Mouse (Mus musculus) liver, embryonic 13.5 days (tissue): ENCODE data around the gene Btbd19. TPM values are rescaled to one million over a fixed set of nuclear protein-coding genes. Genes with fewer than 3 reads are reported as not detected.
A peak's percentile ranks its signal among the peaks of the same experiment; 100 is the strongest.

Source experiments
- ATAC-seq: fragments of 200-750 bp; cut with Nextera tagmentation; 2 replicates; pipeline ENCODE4 v1.8.0; 2017; ENCODE audit warnings: low read depth, mild to moderate bottlenecking, moderate number of reproducible peaks, moderate library complexity
- DNase-seq: peaks from one replicate; pipeline ENCODE4 v3.0.0; 2022
- H3K27ac ChIP-seq: fragments of 300-500 bp; sonication (generic); 2 replicates; pipeline ENCODE4 v1.5.1; 2015; ENCODE audit warnings: moderate library complexity, mild to moderate bottlenecking, inconsistent platforms
- H3K27me3 ChIP-seq: fragments of 300-500 bp; sonication (generic); 2 replicates; pipeline ENCODE4 v1.6.1; 2015; ENCODE audit warnings: mild to moderate bottlenecking, inconsistent platforms
- H3K36me3 ChIP-seq: fragments of 300-500 bp; sonication (generic); 2 replicates; pipeline ENCODE4 v1.6.1; 2015; ENCODE audit warnings: mild to moderate bottlenecking, inconsistent platforms
- H3K4me1 ChIP-seq: fragments of 300-500 bp; sonication (generic); replicated peaks from 2 replicates; pipeline ENCODE4 v1.6.1; 2015; ENCODE audit warnings: inconsistent platforms
- H3K4me2 ChIP-seq: fragments of 300-500 bp; sonication (generic); 2 replicates; pipeline ENCODE4 v1.6.1; 2015; ENCODE audit warnings: inconsistent platforms, mild to moderate bottlenecking, moderate library complexity
- H3K4me3 ChIP-seq: fragments of 300-500 bp; sonication (generic); replicated peaks from 2 replicates; pipeline ENCODE4 v1.5.1; 2015; ENCODE audit warnings: mild to moderate bottlenecking, inconsistent platforms
- H3K9ac ChIP-seq: fragments of 300-500 bp; sonication (generic); 2 replicates; pipeline ENCODE4 v1.6.1; 2015; ENCODE audit warnings: mild to moderate bottlenecking, inconsistent platforms
- H3K9me3 ChIP-seq: fragments of 300-500 bp; sonication (generic); replicated peaks from 2 replicates; pipeline ENCODE4 v1.6.1; 2016; ENCODE audit warnings: inconsistent platforms
- WGBS: fragments of 180-500 bp; shearing (Covaris S2); methylation state at CpG from one replicate; pipeline ENCODE4 v1.1.7; 2015; ENCODE audit not compliant: insufficient replicate concordance; 5-methylcytosine and 5-hydroxymethylcytosine counted together
- polyA plus RNA-seq: library from polyadenylated mRNA; unstranded; fragments of >200 nt; fragmentation: Nextera tagmentation; extraction: Ambion mirVana; gene quantifications from 2 replicates; pipeline ENCODE4 v1.2.1, GENCODE M21; 2015

Btbd19 gene
- polyA plus RNA-seq, 1 experiment from 2014 or later: 5.6 TPM

DNA sequence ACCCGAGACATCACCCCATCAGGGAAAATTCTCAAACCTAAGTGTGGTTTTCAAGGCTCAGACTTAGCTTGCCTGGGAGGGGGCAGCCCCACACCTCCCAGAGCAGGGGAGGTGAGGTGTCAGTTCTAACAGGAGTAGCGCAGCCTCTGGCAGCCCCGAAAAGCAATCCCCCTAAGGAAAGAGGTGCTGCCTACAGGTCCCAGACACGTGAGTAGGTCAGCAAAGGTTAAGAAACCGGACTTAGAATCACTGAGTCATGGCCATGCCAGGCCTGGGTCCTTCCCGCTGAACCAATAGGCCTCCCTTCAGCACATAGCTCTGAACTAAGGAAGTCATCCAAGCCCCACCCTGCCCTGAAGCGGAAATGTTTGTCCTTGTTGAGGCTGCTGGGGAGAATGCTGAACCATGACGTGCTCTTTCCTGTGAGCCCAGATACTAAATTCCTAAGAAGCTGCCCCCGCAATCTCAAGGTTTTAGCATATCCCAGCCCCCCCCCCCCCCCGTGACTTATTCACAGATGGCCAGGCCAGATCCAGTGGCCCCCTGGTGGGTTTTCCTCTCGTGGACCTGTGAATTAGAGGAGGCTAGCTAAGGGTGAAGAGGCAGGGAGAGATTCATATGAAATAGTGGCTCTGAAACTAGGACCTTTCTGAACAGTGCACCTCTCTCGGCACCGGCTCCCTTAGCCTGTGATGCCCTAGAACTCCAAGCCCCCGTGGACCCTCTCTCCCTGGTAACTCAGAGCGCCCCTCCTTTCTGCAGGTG lies 567 bp upstream of the Btbd19 start:
- Histone ChIP-seq H3K9me3 (no peaks in the 10 kb centered on the region), H3K27me3 (0 out of 2 replicates have a peak, but pooled peaks cover under 1% of the 10 kb centered on the region), H3K9ac (peak overlapping the region; percentile 48), H3K4me2 (no peak overlapping the region; the same call in 1 of the 2 replicates), H3K4me3 (no peak overlapping the region), H3K4me1 (peaks cover 42% of the 10 kb centered on the region), H3K36me3 (peaks cover 12% of the 10 kb centered on the region; the same call in 1 of the 2 replicates), H3K27ac (peak overlapping the region; percentile 67)
- 36% methylated on average over 15 of the region's 15 CpGs for WGBS
- no peak for DNase-seq
- ATAC-seq: peak; percentile 32

DNA sequence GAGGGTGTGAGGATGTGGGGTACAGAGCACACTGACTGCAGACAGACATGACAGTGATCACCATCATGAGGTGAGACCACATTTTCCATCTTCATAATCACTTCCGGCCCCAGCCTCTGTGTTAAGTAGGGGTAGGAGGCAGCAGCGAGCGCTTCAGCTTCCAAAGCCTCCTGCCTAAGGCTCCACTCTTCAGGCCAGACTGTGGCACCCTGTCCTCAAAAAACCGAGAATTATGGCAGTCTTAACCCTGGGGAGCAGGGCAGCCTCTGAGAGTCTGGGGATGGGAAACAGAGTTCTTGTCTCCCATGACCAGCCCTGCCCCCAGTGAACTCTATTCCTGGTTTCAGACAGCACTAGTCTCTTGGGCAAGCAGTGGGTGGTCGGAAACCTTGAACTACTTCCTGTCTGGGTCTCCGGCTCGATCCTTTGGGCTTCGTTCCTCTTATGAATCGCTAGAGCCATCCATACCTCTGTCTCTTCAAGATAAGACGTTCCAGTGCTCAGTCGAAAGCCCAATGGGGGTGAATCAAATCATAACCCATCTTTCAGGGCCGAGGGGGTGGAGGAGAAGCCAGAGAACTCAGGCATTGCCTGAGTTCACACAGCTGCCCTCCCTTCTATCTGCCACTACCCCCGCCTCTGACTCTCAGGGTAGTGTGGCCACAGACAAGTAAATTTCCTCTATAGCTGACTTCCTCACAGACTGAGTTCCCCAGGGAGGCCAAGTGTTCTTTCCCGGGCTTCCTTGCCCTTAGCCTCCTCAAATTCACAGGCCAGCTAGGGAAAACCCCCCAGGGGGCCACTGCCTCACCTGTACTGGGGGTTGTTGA lies 792 bp downstream of the Btbd19 start:
- Histone ChIP-seq H3K27ac (peak overlapping the region; percentile 67), H3K27me3 (no peaks in the 10 kb centered on the region), H3K4me2 (peak overlapping the region; percentile 41), H3K9me3 (no peaks in the 10 kb centered on the region), H3K4me1 (peaks cover 50% of the 10 kb centered on the region), H3K4me3 (no peak overlapping the region), H3K9ac (peak overlapping the region; percentile 48), H3K36me3 (peaks cover 12% of the 10 kb centered on the region; the same call in 1 of the 2 replicates)
- ATAC-seq (no peak), DNase-seq (peak; percentile 32)
- 14% methylated on average over 14 of the region's 14 CpGs for WGBS

DNA sequence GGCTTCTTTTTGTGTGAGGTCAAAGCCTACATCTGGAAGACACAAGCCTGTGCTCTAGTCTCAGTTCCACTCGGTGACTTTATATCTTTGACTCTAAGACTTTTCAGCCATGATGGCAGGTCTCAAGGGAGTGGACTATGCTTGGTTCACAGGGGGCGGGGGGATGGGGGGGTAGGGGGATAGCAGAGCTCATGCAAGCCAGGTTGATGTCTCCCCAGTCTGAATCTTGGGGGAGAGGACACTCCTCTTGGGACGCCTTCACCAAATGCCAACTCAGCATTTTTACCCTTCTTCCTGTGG lies 1.4 kb downstream of the Btbd19 start:
- ATAC-seq: no peak
- H3K4me3 ChIP-seq: no peak overlapping the region
- H3K36me3 ChIP-seq: peaks cover 10% of the 10 kb centered on the region; the same call in 1 of the 2 replicates
- no peaks in the 10 kb centered on the region for H3K27me3 ChIP-seq
- WGBS: 53% methylated on average over 3 of the region's 3 CpGs
- DNase-seq: no peak
- H3K4me2 ChIP-seq: peak overlapping the region; percentile 41
- peaks cover 52% of the 10 kb centered on the region for H3K4me1 ChIP-seq
- H3K9ac ChIP-seq: no peak overlapping the region
- no peaks in the 10 kb centered on the region for H3K9me3 ChIP-seq
- H3K27ac ChIP-seq: peak overlapping the region; percentile 67; the same call in 1 of the 2 replicates

DNA sequence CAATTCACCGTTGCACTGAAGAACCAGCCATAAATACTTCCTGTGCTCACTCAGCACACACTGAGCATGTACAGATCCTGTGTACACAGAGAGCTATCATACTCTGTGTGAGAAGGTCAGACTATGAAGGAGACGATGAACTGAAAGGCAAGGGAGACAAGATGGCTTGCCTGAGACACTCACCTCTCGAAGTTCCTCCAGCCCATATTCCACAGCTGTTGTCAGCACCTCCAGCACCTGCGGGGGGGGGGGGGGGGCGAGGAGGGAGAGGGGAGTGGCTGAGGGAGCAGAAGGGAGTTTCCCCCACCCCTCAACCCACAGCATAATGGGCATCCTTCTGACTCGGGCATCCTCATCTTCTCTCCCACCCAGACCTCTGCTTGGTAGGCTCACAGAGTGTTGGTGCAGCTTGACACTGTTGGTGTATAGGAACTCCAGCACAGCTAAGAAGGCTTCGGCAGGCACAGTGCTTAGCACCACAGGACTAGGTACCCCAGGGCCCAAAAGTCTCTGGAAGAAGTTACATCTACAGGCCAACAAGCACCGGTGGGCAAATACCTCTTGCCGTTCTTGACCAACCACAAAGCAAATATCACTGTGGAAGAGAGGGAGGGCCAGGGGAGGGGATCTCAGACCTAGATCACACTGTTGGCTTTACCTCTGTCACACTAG lies 1.8 kb downstream of the Btbd19 start:
- Histone ChIP-seq H3K36me3 (peaks cover 6% of the 10 kb centered on the region; the same call in 1 of the 2 replicates), H3K27me3 (no peaks in the 10 kb centered on the region), H3K9ac (no peak overlapping the region), H3K9me3 (no peaks in the 10 kb centered on the region), H3K4me1 (peaks cover 52% of the 10 kb centered on the region), H3K4me3 (no peak overlapping the region), H3K27ac (no peak overlapping the region), H3K4me2 (no peak overlapping the region)
- DNase-seq (no peak), ATAC-seq (no peak)
- WGBS: 67% methylated on average over 7 of the region's 9 CpGs

DNA sequence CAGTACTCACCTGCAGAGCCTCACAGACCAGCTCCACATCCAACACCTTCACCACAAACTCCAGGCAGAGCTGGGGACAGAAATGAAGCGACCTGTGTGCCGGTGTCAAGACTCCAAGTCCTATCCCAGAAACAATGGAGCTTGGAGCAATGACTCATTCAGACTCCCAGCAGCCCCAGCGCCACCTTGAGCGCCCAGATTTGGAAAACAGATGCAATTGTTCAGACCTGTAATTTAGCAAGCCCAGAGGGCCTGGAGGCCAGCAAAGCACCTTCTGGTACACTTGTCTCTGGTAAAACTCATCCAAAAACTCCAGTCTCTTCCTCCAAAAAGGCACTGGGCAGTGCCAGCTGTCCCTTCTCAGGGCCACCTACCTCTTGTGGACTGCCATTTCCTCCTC lies 3.3 kb downstream of the Btbd19 start:
- no peaks in the 10 kb centered on the region for H3K9me3 ChIP-seq
- no peaks in the 10 kb centered on the region for H3K27me3 ChIP-seq
- 65% methylated on average over 4 of the region's 4 CpGs for WGBS
- H3K9ac ChIP-seq: no peak overlapping the region
- H3K4me3 ChIP-seq: no peak overlapping the region
- peaks cover 52% of the 10 kb centered on the region for H3K4me1 ChIP-seq
- no peaks in the 10 kb centered on the region for H3K36me3 ChIP-seq
- ATAC-seq (no peak), DNase-seq (no peak)
- H3K4me2 ChIP-seq: no peak overlapping the region
- H3K27ac ChIP-seq: no peak overlapping the region

DNA sequence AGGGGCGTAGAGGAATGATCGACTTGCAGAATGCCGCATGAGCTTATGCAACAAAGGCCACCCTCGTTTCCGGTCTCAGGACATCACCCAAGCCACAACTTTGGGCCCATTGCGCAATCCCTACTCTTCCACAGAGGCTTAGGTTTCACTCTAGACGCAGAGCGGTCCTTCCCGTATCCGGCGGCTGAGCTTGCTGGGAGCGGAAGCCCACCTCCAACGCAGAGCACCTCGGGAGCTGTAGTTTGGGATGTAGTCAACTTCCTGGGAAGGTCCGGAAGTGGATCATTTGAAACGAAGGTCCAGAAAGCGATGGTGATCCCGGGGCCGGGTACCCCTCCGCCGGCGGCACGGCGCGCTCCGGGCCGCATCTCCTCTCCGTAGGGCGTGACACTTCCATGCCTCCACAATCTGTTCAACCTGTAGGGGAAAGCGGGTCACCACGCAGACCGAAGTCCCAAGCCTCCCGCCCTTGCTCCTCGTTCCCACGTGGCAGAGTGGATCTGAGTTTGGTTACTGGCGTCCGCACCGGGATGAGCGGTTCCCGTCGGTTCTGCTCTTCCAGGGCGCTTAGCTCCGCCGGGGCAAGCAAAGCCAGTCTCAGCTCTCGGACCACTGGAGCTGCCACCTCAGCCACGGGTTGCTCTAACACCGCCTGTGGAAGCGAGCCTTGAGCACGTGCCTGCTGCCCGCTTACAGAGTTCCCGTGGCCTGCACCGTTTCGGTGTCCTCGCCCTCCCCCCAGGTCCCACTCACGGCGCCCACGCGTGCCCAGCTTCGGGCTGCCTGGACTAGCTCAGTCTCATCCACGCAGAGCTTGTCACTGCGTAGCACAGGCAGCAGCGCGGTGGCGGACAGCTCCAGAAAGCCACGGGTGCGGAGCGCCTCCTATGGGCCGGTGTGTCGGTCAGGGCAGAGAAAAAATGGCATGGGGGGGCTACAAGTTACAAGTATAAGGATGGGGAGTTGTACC lies 4.8 kb downstream of the Btbd19 start:
- Histone ChIP-seq H3K9me3 (no peaks in the 10 kb centered on the region), H3K9ac (peak overlapping the region; percentile 79), H3K27me3 (no peaks in the 10 kb centered on the region), H3K27ac (peak overlapping the region; percentile 81), H3K36me3 (no peaks in the 10 kb centered on the region), H3K4me2 (peak overlapping the region; percentile 95), H3K4me1 (peaks cover 41% of the 10 kb centered on the region), H3K4me3 (peak overlapping the region; percentile 69)
- 1% methylated on average over 69 of the region's 69 CpGs for WGBS
- DNase-seq: peak; percentile 83
- ATAC-seq: peak; percentile 89

DNA sequence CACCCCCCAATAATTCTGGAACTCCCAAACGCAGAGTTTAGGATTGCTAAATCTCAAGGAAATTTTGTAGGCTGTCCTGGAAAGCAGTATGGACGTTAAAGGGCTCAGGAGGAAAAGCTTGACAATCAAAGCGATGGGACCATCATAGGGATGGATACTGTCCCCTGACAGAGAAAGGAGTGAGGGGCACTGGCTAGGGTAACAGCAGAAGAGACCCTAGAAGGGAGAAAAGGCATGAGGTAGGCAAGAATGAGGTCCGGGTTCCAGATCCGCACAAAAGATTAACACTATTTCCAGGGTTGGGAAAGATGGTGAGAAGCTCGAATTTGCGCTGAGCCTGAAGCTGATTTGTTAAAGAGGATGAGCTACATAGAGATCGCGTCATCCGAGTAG lies 5.5 kb downstream of the Btbd19 start:
- WGBS: 7% methylated on average over 10 of the region's 10 CpGs

DNA sequence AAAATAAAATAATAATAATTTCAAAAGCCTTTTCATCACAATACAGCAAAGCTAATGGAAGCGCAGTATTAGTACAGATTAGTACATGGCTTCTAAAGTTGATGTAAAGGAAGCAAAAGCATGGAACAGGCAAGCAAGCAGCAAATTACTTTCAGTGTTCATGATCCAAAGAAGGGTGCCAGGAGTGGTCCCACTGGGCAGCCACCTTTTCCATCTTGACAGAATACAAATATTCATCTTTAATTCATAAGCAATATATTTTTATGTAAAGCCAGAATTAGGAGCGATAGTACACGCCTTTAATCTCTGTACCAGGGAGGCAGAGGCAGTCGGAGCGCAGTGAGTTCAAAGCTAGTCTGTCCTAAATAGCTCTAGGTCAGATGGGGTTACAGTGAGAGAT lies 5.9 kb downstream of the Btbd19 start:
- 77% methylated on average over 5 of the region's 5 CpGs for WGBS
- Histone ChIP-seq H3K4me2 (peak overlapping the region; percentile 95), H3K4me1 (peaks cover 30% of the 10 kb centered on the region), H3K9me3 (no peaks in the 10 kb centered on the region), H3K4me3 (peak overlapping the region; percentile 69), H3K27ac (peak overlapping the region; percentile 81), H3K9ac (peak overlapping the region; percentile 79), H3K27me3 (no peaks in the 10 kb centered on the region), H3K36me3 (no peaks in the 10 kb centered on the region)
- DNase-seq: no peak
- ATAC-seq: no peak

More for the DNA sequence above, 5.5 kb downstream of the Btbd19 start:
- peak overlapping the region; percentile 69 for H3K4me3 ChIP-seq
- ATAC-seq (0 out of 2 replicates have a peak, but pooled peaks have one; percentile 6), DNase-seq (no peak)
- H3K27ac ChIP-seq: peak overlapping the region; percentile 81
- H3K27me3 ChIP-seq: no peaks in the 10 kb centered on the region
- H3K9me3 ChIP-seq: no peaks in the 10 kb centered on the region
- H3K9ac ChIP-seq: peak overlapping the region; percentile 79
- H3K4me2 ChIP-seq: peak overlapping the region; percentile 95
- no peaks in the 10 kb centered on the region for H3K36me3 ChIP-seq
- peaks cover 34% of the 10 kb centered on the region for H3K4me1 ChIP-seq

DNA sequence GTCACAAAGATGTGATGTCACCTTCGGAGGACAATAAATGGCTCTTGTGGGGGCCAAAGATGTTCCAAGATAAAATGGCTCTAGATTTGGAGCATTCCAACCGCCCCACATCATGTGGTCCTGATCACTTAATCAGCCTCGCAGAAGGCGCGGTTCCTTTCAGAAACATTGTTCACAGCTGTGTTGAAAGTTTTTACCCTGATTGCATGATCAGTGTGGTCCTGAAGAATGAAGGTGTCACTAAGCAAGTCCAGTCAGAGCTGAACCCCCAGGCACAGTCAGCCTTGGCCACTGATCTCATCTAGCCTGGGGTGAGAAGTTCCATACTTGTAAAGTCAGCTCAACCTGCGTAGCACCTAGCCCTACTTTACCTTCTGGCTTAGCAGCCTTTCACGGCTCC lies 7.6 kb downstream of the Btbd19 start:
- Histone ChIP-seq H3K27me3 (no peaks in the 10 kb centered on the region), H3K27ac (no peak overlapping the region), H3K4me1 (peaks cover 19% of the 10 kb centered on the region), H3K9ac (no peak overlapping the region), H3K4me2 (no peak overlapping the region), H3K4me3 (no peak overlapping the region), H3K9me3 (no peaks in the 10 kb centered on the region), H3K36me3 (no peaks in the 10 kb centered on the region)
- DNase-seq: no peak
- WGBS: 86% methylated on average over 7 of the region's 7 CpGs
- ATAC-seq: no peak

DNA sequence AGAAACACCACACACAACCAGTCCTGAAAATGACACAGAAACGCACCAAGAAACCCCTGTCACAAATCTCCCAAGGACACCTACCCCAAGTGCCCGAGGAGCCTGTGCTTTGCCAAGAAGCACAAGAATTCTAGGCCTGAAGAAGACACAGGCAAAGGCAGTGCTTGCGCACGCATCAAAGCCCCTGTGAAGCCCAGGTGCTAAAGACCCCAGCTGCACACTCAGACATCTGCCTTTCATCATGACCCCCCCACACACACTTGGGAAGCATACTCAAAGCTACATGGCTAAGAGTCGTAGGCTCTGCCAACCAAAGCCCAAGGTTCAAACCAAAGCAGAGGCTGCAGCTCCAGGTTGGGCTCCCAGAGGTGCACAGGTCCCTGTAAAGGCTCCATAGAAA lies 9.9 kb downstream of the Btbd19 start:
- Histone ChIP-seq H3K27me3 (no peaks in the 10 kb centered on the region), H3K4me1 (peaks cover 7% of the 10 kb centered on the region), H3K9ac (no peak overlapping the region), H3K27ac (no peak overlapping the region), H3K4me3 (no peak overlapping the region), H3K9me3 (no peaks in the 10 kb centered on the region), H3K4me2 (no peak overlapping the region), H3K36me3 (no peaks in the 10 kb centered on the region)
- ATAC-seq: no peak
- no peak for DNase-seq
- 77% methylated on average over 5 of the region's 5 CpGs for WGBS
